Mouse (Mus musculus) megakaryocyte, adult 5-6 weeks (primary cell): ENCODE results near the gene Gm5065. TPM values are rescaled to one million over a fixed set of nuclear protein-coding genes. Genes with fewer than 3 reads are reported as not detected.

ENCODE experiments used
- ATAC-seq: 2 replicates; pipeline ENCODE4 v1.8.0; 2016; ENCODE audit warnings: mild to moderate bottlenecking, inconsistent platforms; ENCODE audit not compliant: poor library complexity, severe bottlenecking
- total RNA-seq, 2 experiments: library from RNA; stranded (forward) in 1 of 2; stranded (reverse) in 1 of 2; fragments of 153-499, 151-499 nt in 1 of 2; fragments of 221-1000, 200-1000 nt in 1 of 2; gene quantifications; 2 replicates each; pipeline versions ENCODE4 v1.2.3 to v1.2.4; 2015 to 2017

The Gm5065 gene
- not detected in 2 replicates for total RNA-seq (2015)
- total RNA-seq (2017), result not detected in 2 replicates

- no peak for ATAC-seq
Measured at GRCm38 (mm10) chr7:5350237-5350636, at the start of gene Gm5065. Gene Gm5065 (plus strand): TSS chr7:5350537.

- ATAC-seq, result no peak
Measured at GRCm38 (mm10) chr7:5327511-5327910, 22.8 kb upstream of the Gm5065 start.

DNA sequence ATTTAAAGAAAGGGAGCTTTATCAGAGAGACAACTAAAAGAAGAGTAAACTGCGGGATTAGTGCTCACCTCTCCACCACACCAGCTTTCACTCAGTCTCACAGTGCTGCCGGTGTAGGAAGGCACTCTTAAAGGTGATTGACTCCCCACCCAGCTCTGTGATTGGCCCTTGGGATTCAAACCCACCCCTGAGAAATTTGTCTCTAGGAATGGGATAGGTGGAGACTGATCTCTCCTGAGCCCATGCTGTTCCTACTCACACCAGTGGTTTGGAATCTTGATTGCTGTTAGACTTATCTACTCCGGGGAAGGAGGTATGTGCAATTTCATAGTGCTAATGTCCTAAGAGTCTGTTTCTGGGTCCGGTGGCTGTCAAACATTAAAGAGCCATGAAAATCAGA lies 598 bp downstream of the Gm5065 start, which contains the start of gene Nlrp2:
Nlrp2 (minus strand) TSS at position 101 of the 400 bp plus-strand sequence.
- no peak for ATAC-seq

DNA sequence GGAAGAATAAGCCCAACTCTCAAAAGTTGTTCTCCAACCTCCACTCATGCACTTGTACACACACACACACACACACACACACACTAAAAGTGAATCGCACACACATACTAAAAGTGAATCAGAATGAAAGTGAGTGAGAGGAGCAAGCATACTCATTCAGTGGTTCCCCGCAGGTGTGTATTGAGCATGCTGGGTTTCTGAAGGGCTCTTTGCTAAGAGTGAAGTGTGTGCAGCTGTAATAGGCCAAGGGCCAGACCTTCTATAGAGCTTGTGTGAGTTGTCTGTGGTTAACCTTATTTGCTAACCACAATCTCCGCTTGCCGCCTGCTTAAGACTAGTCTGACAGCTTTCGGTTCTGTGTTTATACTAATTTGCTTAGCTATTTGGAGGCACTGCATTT lies 13.3 kb downstream of the Gm5065 start:
- ATAC-seq, result no peak

DNA sequence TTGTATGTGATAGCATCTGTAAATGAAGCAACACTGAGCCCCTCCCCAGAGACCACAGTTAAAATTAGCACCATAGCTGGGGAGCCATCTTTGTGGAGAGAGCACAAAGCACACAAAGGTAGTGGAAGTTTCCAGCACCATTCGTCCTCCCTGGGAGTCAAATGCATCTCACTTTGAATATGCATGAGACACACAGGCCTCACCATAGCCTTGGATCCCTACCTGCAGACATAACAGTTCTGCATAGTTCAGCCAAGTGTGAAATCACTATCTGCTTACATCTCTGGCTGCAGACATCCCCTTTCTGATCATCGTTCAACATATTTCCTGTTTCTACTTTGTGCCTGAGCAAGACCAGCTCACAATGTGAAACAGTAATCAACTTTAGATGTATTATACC lies 16.4 kb downstream of the Gm5065 start:
- no peak for ATAC-seq

GRCm38 (mm10) chr7:5406201-5406600 lies 55.9 kb downstream of the Gm5065 start:
- ATAC-seq, result no peak

Other genes starting within 250 kb of the Gm5065 start
- not detected in 2 replicates for gene Rfpl4, start 233.6 kb upstream of the Gm5065 start, total RNA-seq (2015)
- gene Rfpl4, start 233.6 kb upstream of the Gm5065 start, total RNA-seq (2017), result not detected in 2 replicates
- gene Rasl2-9, start 224.6 kb upstream of the Gm5065 start, total RNA-seq (2015), result 1.9 and 2.4 TPM in 2 replicates
- 1.2 TPM in 1 of 2 replicates, not detected in the other for gene Rasl2-9, start 224.6 kb upstream of the Gm5065 start, total RNA-seq (2017)
- gene Vmn1r55, start 200.9 kb upstream of the Gm5065 start, total RNA-seq (2015), result not detected in 2 replicates
- gene Vmn1r55, start 200.9 kb upstream of the Gm5065 start, total RNA-seq (2017), result not detected in 2 replicates
- not detected in 2 replicates for gene Vmn1r56, start 153.8 kb upstream of the Gm5065 start, total RNA-seq (2015)
- not detected in 2 replicates for gene Vmn1r56, start 153.8 kb upstream of the Gm5065 start, total RNA-seq (2017)
- gene Vmn1r57, start 132.0 kb upstream of the Gm5065 start, total RNA-seq (2015), result not detected in 2 replicates
- gene Vmn1r57, start 132.0 kb upstream of the Gm5065 start, total RNA-seq (2017), result not detected in 2 replicates
- not detected in 2 replicates for gene Nlrp2, start 498 bp downstream of the Gm5065 start, total RNA-seq (2015)
- not detected in 2 replicates for gene Nlrp2, start 498 bp downstream of the Gm5065 start, total RNA-seq (2017)
- not detected in 2 replicates for gene Vmn1r58, start 62.9 kb downstream of the Gm5065 start, total RNA-seq (2015)
- not detected in 2 replicates for gene Vmn1r58, start 62.9 kb downstream of the Gm5065 start, total RNA-seq (2017)
- not detected in 2 replicates for gene Vmn1r59, start 106.2 kb downstream of the Gm5065 start, total RNA-seq (2015)
- gene Vmn1r59, start 106.2 kb downstream of the Gm5065 start, total RNA-seq (2017), result not detected in 2 replicates
- not detected in 2 replicates for gene Vmn2r28, start 143.4 kb downstream of the Gm5065 start, total RNA-seq (2015)
- not detected in 2 replicates for gene Vmn2r28, start 143.4 kb downstream of the Gm5065 start, total RNA-seq (2017)
- not detected in 2 replicates for gene Vmn1r60, start 196.8 kb downstream of the Gm5065 start, total RNA-seq (2015)
- not detected in 2 replicates for gene Vmn1r60, start 196.8 kb downstream of the Gm5065 start, total RNA-seq (2017)